Mouse (Mus musculus) cerebellum, adult 2 months (tissue): Measurements from ENCODE around the gene Sult1a1.

Source experiments
- CTCF ChIP-seq: fragments of 200-500 bp; IDR thresholded peaks from 2 replicates; pipeline ENCODE4 v1.5.1; 2011; ENCODE audit warnings: low read depth, mild to moderate bottlenecking, control low read depth, low read length, moderate library complexity, borderline replicate concordance; ENCODE audit not compliant: insufficient read depth
- POLR2A ChIP-seq: fragments of 200-500 bp; IDR thresholded peaks from 2 replicates; pipeline ENCODE4 v1.6.1; 2011; ENCODE audit warnings: low read length, control low read depth, borderline replicate concordance; ENCODE audit not compliant: insufficient read depth

DNA sequence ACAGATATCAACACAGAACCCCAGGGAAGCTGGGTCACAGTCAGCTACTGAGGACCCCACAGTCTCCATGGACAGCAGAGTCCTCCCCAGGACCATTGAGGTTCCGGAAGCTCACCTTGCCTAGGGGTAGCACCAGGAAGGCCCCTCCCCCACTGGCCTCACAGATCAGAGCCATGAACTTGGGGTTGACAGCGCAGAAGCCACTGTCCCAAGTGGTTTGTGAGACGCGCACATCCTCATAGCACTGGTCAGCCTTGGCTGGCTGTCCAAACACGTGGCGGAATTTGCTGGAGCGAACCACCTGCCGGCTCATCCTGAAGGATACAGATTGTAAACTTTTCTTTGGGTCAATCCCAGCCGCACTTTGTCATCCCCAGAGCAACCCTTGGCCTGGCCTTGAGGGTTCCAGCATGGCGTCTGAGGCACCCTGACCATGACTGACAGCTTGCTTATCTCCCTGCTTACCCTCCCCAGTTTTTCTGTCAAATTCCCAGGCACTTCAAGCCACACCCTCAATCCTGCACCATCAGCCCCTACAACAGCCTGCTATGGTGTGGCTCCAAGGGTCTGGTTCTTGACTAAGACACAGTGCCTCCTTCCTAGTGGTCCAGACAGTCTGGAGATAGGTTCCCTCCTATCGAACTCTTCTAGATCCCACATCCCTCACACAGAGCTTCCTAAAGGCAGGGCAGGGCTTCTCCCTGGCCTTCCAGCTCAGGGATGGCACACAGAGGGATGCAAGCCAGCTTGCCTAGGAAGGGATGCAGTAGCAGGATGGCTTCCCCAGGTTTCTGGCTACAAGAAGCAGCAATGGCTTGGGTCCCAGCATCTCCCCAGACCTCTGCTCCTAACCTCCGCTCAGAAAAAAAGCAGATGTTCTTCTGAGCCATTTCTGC lies 26.9 kb upstream of the Sult1a1 start:
- TF ChIP-seq CTCF = no peak
- no peak for TF ChIP-seq POLR2A
